Mouse (Mus musculus) heart, embryonic 10.5 days (tissue): Measurements from ENCODE around the gene Gngt1. TPM values are rescaled to one million over a fixed set of nuclear protein-coding genes. Genes with fewer than 3 reads are reported as not detected.

Source experiments
- DNase-seq: peaks from one replicate; pipeline ENCODE4 v3.0.0-alpha.2; 2017; ENCODE audit warnings: low spot score
- H3K27ac ChIP-seq: fragments of 300-500 bp; sonication (generic); 2 replicates; pipeline ENCODE4 v1.5.1; 2016; ENCODE audit warnings: mild to moderate bottlenecking
- H3K27me3 ChIP-seq: fragments of 300-500 bp; sonication (generic); 2 replicates; pipeline ENCODE4 v1.6.1; 2016; ENCODE audit warnings: mild to moderate bottlenecking; ENCODE audit not compliant: poor library complexity, insufficient read depth, severe bottlenecking
- H3K36me3 ChIP-seq: fragments of 300-500 bp; sonication (generic); 2 replicates; pipeline ENCODE4 v1.6.1; 2016; ENCODE audit warnings: mild to moderate bottlenecking, moderate library complexity
- H3K4me1 ChIP-seq: fragments of 300-500 bp; sonication (generic); 2 replicates; pipeline ENCODE4 v1.6.1; 2016; ENCODE audit warnings: mild to moderate bottlenecking
- H3K4me3 ChIP-seq: fragments of 300-500 bp; sonication (generic); 2 replicates; pipeline ENCODE4 v1.5.1; 2016; ENCODE audit warnings: mild to moderate bottlenecking, moderate library complexity
- H3K9me3 ChIP-seq: fragments of 300-500 bp; sonication (generic); 2 replicates; pipeline ENCODE4 v1.6.1; 2016; ENCODE audit warnings: mild to moderate bottlenecking, moderate library complexity
- WGBS: fragments of 180-500 bp; shearing (Covaris S2); methylation state at CpG from one replicate; pipeline ENCODE4 v1.1.7; 2016; 5-methylcytosine and 5-hydroxymethylcytosine counted together
- polyA plus RNA-seq: library from polyadenylated mRNA; unstranded; fragments of >200 nt; fragmentation: Nextera tagmentation; extraction: Ambion mirVana; gene quantifications from 2 replicates; pipeline ENCODE4 v1.2.1, GENCODE M21; 2016

Gene Gngt1
- not detected in 2 replicates for polyA plus RNA-seq

GRCm38 (mm10) chr6:3993492-3993891 lies at the start of gene Gngt1:
Gene Gngt1 (plus strand): TSS chr6:3993792.
- Histone ChIP-seq H3K4me3 (no peak within 1 kb of the TSS), H3K27me3 (no peaks in the 10 kb centered on the region), H3K4me1 (no peaks in the 10 kb centered on the region), H3K27ac (no peak within 1 kb of the TSS), H3K9me3 (no peaks in the 10 kb centered on the region), H3K36me3 (no peaks in the 10 kb centered on the region)
- WGBS, result 79% methylated on average over 6 of the region's 6 CpGs
- DNase-seq, result no peak

- Histone ChIP-seq H3K36me3 (no peaks in the 10 kb centered on the region), H3K27ac (no peak overlapping the region), H3K27me3 (no peaks in the 10 kb centered on the region), H3K9me3 (no peaks in the 10 kb centered on the region), H3K4me1 (no peaks in the 10 kb centered on the region), H3K4me3 (no peak overlapping the region)
- no peak for DNase-seq
- 57% methylated on average over 4 of the region's 4 CpGs for WGBS
Observed at GRCm38 (mm10) chr6:3954969-3955368, 38.6 kb upstream of the Gngt1 start.

GRCm38 (mm10) chr6:3967676-3968626 lies 25.6 kb upstream of the Gngt1 start:
- DNase-seq, result peak; percentile 76
- peak overlapping the region; percentile 74 for H3K27ac ChIP-seq
- H3K4me1 ChIP-seq, result no peaks in the 10 kb centered on the region

GRCm38 (mm10) chr6:3973679-3974078 lies 19.9 kb upstream of the Gngt1 start:
- H3K27ac ChIP-seq, result no peak overlapping the region
- H3K27me3 ChIP-seq, result no peaks in the 10 kb centered on the region
- no peaks in the 10 kb centered on the region for H3K4me1 ChIP-seq
- DNase-seq, result no peak
- no peak overlapping the region for H3K4me3 ChIP-seq
- H3K36me3 ChIP-seq, result no peaks in the 10 kb centered on the region
- H3K9me3 ChIP-seq, result no peaks in the 10 kb centered on the region
- WGBS, result 60% methylated on average over 1 of the region's 1 CpGs

More at GRCm38 (mm10) chr6:3967676-3968626, 25.6 kb upstream of the Gngt1 start:
- Histone ChIP-seq H3K4me3 (peak overlapping the region; percentile 59), H3K27me3 (no peaks in the 10 kb centered on the region; the same call in 1 of the 2 replicates), H3K9me3 (no peaks in the 10 kb centered on the region), H3K36me3 (no peaks in the 10 kb centered on the region)
- WGBS, result 12% methylated on average over 31 of the region's 31 CpGs

- H3K27ac ChIP-seq, result no peak overlapping the region
- H3K9me3 ChIP-seq, result no peaks in the 10 kb centered on the region
- no peaks in the 10 kb centered on the region for H3K4me1 ChIP-seq
- no peaks in the 10 kb centered on the region for H3K36me3 ChIP-seq
- H3K27me3 ChIP-seq, result no peaks in the 10 kb centered on the region
- no peak overlapping the region for H3K4me3 ChIP-seq
- 84% methylated on average over 5 of the region's 5 CpGs for WGBS
- DNase-seq, result no peak
Observed at GRCm38 (mm10) chr6:3982661-3983284, 10.8 kb upstream of the Gngt1 start.

- Histone ChIP-seq H3K27ac (no peak within 1 kb of the TSS), H3K27me3 (no peaks in the 10 kb centered on the region), H3K4me1 (no peaks in the 10 kb centered on the region), H3K4me3 (no peak within 1 kb of the TSS), H3K36me3 (no peaks in the 10 kb centered on the region), H3K9me3 (no peaks in the 10 kb centered on the region)
- no peak for DNase-seq
- 76% methylated on average over 3 of the region's 3 CpGs for WGBS
Observed at GRCm38 (mm10) chr6:3988750-3989149, 4.8 kb upstream of the Gngt1 start, which contains the start of gene Tfpi2. Gene Tfpi2 (minus strand): TSS chr6:3988919.

GRCm38 (mm10) chr6:3998089-3998488 lies 4.5 kb downstream of the Gngt1 start:
- Histone ChIP-seq H3K27me3 (no peaks in the 10 kb centered on the region), H3K9me3 (no peaks in the 10 kb centered on the region), H3K27ac (no peak overlapping the region), H3K36me3 (no peaks in the 10 kb centered on the region), H3K4me3 (no peak overlapping the region), H3K4me1 (no peaks in the 10 kb centered on the region)
- 70% methylated on average over 4 of the region's 4 CpGs for WGBS
- DNase-seq, result no peak

- WGBS, result 64% methylated on average over 6 of the region's 6 CpGs
- no peaks in the 10 kb centered on the region for H3K36me3 ChIP-seq
- H3K4me1 ChIP-seq, result 0 out of 2 replicates have a peak, but pooled peaks cover 3% of the 10 kb centered on the region
- no peak overlapping the region for H3K27ac ChIP-seq
- H3K9me3 ChIP-seq, result no peaks in the 10 kb centered on the region
- no peak overlapping the region for H3K4me3 ChIP-seq
- no peaks in the 10 kb centered on the region for H3K27me3 ChIP-seq
- no peak for DNase-seq
Observed at GRCm38 (mm10) chr6:3999296-3999695, 5.7 kb downstream of the Gngt1 start.

GRCm38 (mm10) chr6:4000716-4001115 lies 7.1 kb downstream of the Gngt1 start:
- Histone ChIP-seq H3K36me3 (no peaks in the 10 kb centered on the region), H3K4me1 (0 out of 2 replicates have a peak, but pooled peaks cover 7% of the 10 kb centered on the region), H3K27ac (no peak overlapping the region), H3K27me3 (no peaks in the 10 kb centered on the region), H3K4me3 (no peak overlapping the region), H3K9me3 (no peaks in the 10 kb centered on the region)
- 71% methylated on average over 3 of the region's 3 CpGs for WGBS
- DNase-seq, result no peak

GRCm38 (mm10) chr6:4003445-4003844 lies 9.9 kb downstream of the Gngt1 start:
- Histone ChIP-seq H3K36me3 (no peaks in the 10 kb centered on the region), H3K9me3 (no peaks in the 10 kb centered on the region), H3K4me3 (peak overlapping the region; percentile 70), H3K27ac (peak overlapping the region; percentile 94), H3K27me3 (no peaks in the 10 kb centered on the region), H3K4me1 (0 out of 2 replicates have a peak, but pooled peaks cover 7% of the 10 kb centered on the region)
- 43% methylated on average over 4 of the region's 4 CpGs for WGBS
- no peak for DNase-seq

GRCm38 (mm10) chr6:4003890-4004306 lies 10.3 kb downstream of the Gngt1 start, which contains the start of gene Gng11:
Gene Gng11 (plus strand): TSS chr6:4003904.
- peak within 1 kb of the TSS; percentile 70 for H3K4me3 ChIP-seq
- no peaks in the 10 kb centered on the region for H3K36me3 ChIP-seq
- no peaks in the 10 kb centered on the region for H3K9me3 ChIP-seq
- under 1% methylated on average over 19 of the region's 19 CpGs for WGBS
- peak within 1 kb of the TSS; percentile 94 for H3K27ac ChIP-seq
- H3K4me1 ChIP-seq, result 0 out of 2 replicates have a peak, but pooled peaks cover 10% of the 10 kb centered on the region
- no peaks in the 10 kb centered on the region for H3K27me3 ChIP-seq
- DNase-seq, result peak; percentile 84

- Histone ChIP-seq H3K4me3 (peak overlapping the region; percentile 70), H3K36me3 (no peaks in the 10 kb centered on the region), H3K9me3 (no peaks in the 10 kb centered on the region), H3K27ac (peak overlapping the region; percentile 94; the same call in 1 of the 2 replicates), H3K4me1 (0 out of 2 replicates have a peak, but pooled peaks cover 11% of the 10 kb centered on the region), H3K27me3 (no peaks in the 10 kb centered on the region)
- 65% methylated on average over 2 of the region's 2 CpGs for WGBS
- no peak for DNase-seq
Observed at GRCm38 (mm10) chr6:4004808-4005207, 11.2 kb downstream of the Gngt1 start.
